Mouse (Mus musculus) C2C12 (cell line): ENCODE results near the gene Pls1. TPM values are rescaled to one million over a fixed set of nuclear protein-coding genes. Genes with fewer than 3 reads are reported as not detected.

Source experiments
- H3K27me3 ChIP-seq: one replicate; pipeline ENCODE4 v1.6.1; 2011; ENCODE audit not compliant: control insufficient read depth, insufficient read depth, insufficient read length
- H3K36me3 ChIP-seq: one replicate; pipeline ENCODE4 v1.6.1; 2011; ENCODE audit not compliant: control insufficient read depth, insufficient read depth
- H3K4me3 ChIP-seq: one replicate; pipeline ENCODE4 v1.5.1; 2011; ENCODE audit warnings: mild to moderate bottlenecking, control low read depth; ENCODE audit not compliant: poor library complexity, insufficient read depth, severe bottlenecking
- H3K79me2 ChIP-seq: one replicate; pipeline ENCODE4 v1.6.1; 2011; ENCODE audit not compliant: control insufficient read depth, insufficient read depth
- H3K79me3 ChIP-seq: one replicate; pipeline ENCODE4 v1.6.1; 2011; ENCODE audit warnings: low read depth, control low read depth
- H3ac ChIP-seq: one replicate; pipeline ENCODE3; 2011; ENCODE audit warnings: low read depth; ENCODE audit not compliant: control insufficient read depth, insufficient read length
- CEBPB ChIP-seq: IDR thresholded peaks from one replicate; pipeline ENCODE4 v1.6.1; 2011; ENCODE audit warnings: low read depth, mild to moderate bottlenecking, control low read depth, moderate library complexity
- CTCF ChIP-seq: IDR thresholded peaks from one replicate; pipeline ENCODE4 v1.5.1; 2011; ENCODE audit not compliant: control insufficient read depth, insufficient read depth, insufficient read length
- FOSL1 ChIP-seq: IDR thresholded peaks from one replicate; pipeline ENCODE4 v1.8.0; 2011; ENCODE audit warnings: mild to moderate bottlenecking, low read length; ENCODE audit not compliant: poor library complexity, insufficient read depth, severe bottlenecking
- MAX ChIP-seq: IDR thresholded peaks from one replicate; pipeline ENCODE4 v1.6.1; 2011; ENCODE audit warnings: mild to moderate bottlenecking, control low read depth
- MYOD1 ChIP-seq: IDR thresholded peaks from one replicate; pipeline ENCODE4 v1.6.1; 2011; ENCODE audit warnings: low read depth; ENCODE audit not compliant: control insufficient read depth, insufficient read length
- MYOG ChIP-seq: IDR thresholded peaks from one replicate; pipeline ENCODE4 v1.6.1; 2011; ENCODE audit not compliant: control insufficient read depth, insufficient read length; ENCODE audit errors: extremely low read depth
- USF1 ChIP-seq: IDR thresholded peaks from one replicate; pipeline ENCODE4 v1.6.1; 2011; ENCODE audit warnings: low read depth, mild to moderate bottlenecking, control low read depth, moderate library complexity
- polyA plus RNA-seq: library from polyadenylated mRNA; unstranded; fragments of >200 nt; fragmentation: generic; extraction: Trizol; gene quantifications from one replicate; pipeline ENCODE4 v1.2.1, GENCODE M21; 2012; ENCODE audit warnings: missing spikeins

Pls1 gene
- polyA plus RNA-seq, 1 experiment, result 0.01 TPM

- Histone ChIP-seq H3K27me3 (no peaks in the 10 kb centered on the region), H3K4me3 (no peak overlapping the region), H3K79me2 (no peaks in the 10 kb centered on the region), H3K79me3 (no peaks in the 10 kb centered on the region), H3ac (no peak overlapping the region), H3K36me3 (no peaks in the 10 kb centered on the region)
- TF ChIP-seq MYOG (no peak), CTCF (no peak), FOSL1 (no peak), MAX (no peak), USF1 (no peak), MYOD1 (no peak), CEBPB (no peak)
These were observed 9.4 kb downstream of the Pls1 start for GRCm38 (mm10) chr9:95835741-95836140.

GRCm38 (mm10) chr9:95834799-95835198 is 10.3 kb downstream of the Pls1 start:
- H3K4me3 ChIP-seq, result no peak overlapping the region
- H3ac ChIP-seq, result no peak overlapping the region

GRCm38 (mm10) chr9:95832758-95833157 is 12.4 kb downstream of the Pls1 start:
- H3K79me3 ChIP-seq, result no peaks in the 10 kb centered on the region
- TF ChIP-seq MYOD1 (no peak), FOSL1 (no peak), MAX (no peak), MYOG (no peak), USF1 (no peak), CEBPB (no peak), CTCF (no peak)
- no peaks in the 10 kb centered on the region for H3K79me2 ChIP-seq
- no peaks in the 10 kb centered on the region for H3K27me3 ChIP-seq
- H3K4me3 ChIP-seq, result no peak overlapping the region
- no peak overlapping the region for H3ac ChIP-seq
- no peaks in the 10 kb centered on the region for H3K36me3 ChIP-seq

More at GRCm38 (mm10) chr9:95834799-95835198, 10.3 kb downstream of the Pls1 start:
- H3K27me3 ChIP-seq, result no peaks in the 10 kb centered on the region
- no peak for TF ChIP-seq MYOG
- no peak for TF ChIP-seq USF1
- H3K79me2 ChIP-seq, result no peaks in the 10 kb centered on the region
- no peaks in the 10 kb centered on the region for H3K36me3 ChIP-seq
- no peaks in the 10 kb centered on the region for H3K79me3 ChIP-seq

GRCm38 (mm10) chr9:95827565-95827964 is 17.5 kb downstream of the Pls1 start:
- TF ChIP-seq USF1 (no peak), CEBPB (no peak), MAX (no peak), MYOG (no peak), CTCF (no peak), FOSL1 (no peak), MYOD1 (no peak)
- Histone ChIP-seq H3K36me3 (no peaks in the 10 kb centered on the region), H3K79me2 (no peaks in the 10 kb centered on the region), H3K4me3 (no peak overlapping the region), H3K27me3 (no peaks in the 10 kb centered on the region), H3K79me3 (no peaks in the 10 kb centered on the region), H3ac (no peak overlapping the region)

- H3K27me3 ChIP-seq, result no peaks in the 10 kb centered on the region
- no peaks in the 10 kb centered on the region for H3K36me3 ChIP-seq
- no peak overlapping the region for H3K4me3 ChIP-seq
- no peaks in the 10 kb centered on the region for H3K79me3 ChIP-seq
- no peaks in the 10 kb centered on the region for H3K79me2 ChIP-seq
- no peak for TF ChIP-seq USF1
- TF ChIP-seq FOSL1, result no peak
- TF ChIP-seq CTCF, result no peak
- TF ChIP-seq MYOD1, result no peak
- no peak overlapping the region for H3ac ChIP-seq
These were observed 22.6 kb downstream of the Pls1 start for GRCm38 (mm10) chr9:95822531-95822930.

GRCm38 (mm10) chr9:95815706-95816105 is 29.4 kb downstream of the Pls1 start:
- H3K27me3 ChIP-seq, result no peaks in the 10 kb centered on the region
- H3K79me2 ChIP-seq, result no peaks in the 10 kb centered on the region
- no peaks in the 10 kb centered on the region for H3K36me3 ChIP-seq
- H3ac ChIP-seq, result no peak overlapping the region
- H3K79me3 ChIP-seq, result no peaks in the 10 kb centered on the region
- no peak for TF ChIP-seq CEBPB
- no peak for TF ChIP-seq USF1
- no peak for TF ChIP-seq FOSL1
- TF ChIP-seq MYOG, result no peak
- no peak for TF ChIP-seq MYOD1
- TF ChIP-seq MAX, result no peak
- no peak for TF ChIP-seq CTCF
- no peak overlapping the region for H3K4me3 ChIP-seq
